Mouse (Mus musculus): ENCODE data around the gene Hoxd9.

- no peak for TF ChIP-seq GATA1 (IDR thresholded peaks at IDR 0.05; ENCODE audit: low read length)
- no peak for TF ChIP-seq TAL1 (IDR thresholded peaks at IDR 0.05; ENCODE audit: low read length)
Observed at GRCm38 (mm10) chr2:74731055-74731454, 33.5 kb downstream of the Hoxd9 start.
